Mouse (Mus musculus) fat pad, adult 2 months (tissue): ENCODE measurements around the gene Ifih1.
A peak's percentile ranks its signal among the peaks of the same experiment; 100 is the strongest.

Source experiments
- DNase-seq: peaks from one replicate; pipeline ENCODE4 v3.0.0-alpha.2; 2011; ENCODE audit warnings: low read depth, low spot score; ENCODE audit errors: extremely low read depth

Ifih1 gene

DNA sequence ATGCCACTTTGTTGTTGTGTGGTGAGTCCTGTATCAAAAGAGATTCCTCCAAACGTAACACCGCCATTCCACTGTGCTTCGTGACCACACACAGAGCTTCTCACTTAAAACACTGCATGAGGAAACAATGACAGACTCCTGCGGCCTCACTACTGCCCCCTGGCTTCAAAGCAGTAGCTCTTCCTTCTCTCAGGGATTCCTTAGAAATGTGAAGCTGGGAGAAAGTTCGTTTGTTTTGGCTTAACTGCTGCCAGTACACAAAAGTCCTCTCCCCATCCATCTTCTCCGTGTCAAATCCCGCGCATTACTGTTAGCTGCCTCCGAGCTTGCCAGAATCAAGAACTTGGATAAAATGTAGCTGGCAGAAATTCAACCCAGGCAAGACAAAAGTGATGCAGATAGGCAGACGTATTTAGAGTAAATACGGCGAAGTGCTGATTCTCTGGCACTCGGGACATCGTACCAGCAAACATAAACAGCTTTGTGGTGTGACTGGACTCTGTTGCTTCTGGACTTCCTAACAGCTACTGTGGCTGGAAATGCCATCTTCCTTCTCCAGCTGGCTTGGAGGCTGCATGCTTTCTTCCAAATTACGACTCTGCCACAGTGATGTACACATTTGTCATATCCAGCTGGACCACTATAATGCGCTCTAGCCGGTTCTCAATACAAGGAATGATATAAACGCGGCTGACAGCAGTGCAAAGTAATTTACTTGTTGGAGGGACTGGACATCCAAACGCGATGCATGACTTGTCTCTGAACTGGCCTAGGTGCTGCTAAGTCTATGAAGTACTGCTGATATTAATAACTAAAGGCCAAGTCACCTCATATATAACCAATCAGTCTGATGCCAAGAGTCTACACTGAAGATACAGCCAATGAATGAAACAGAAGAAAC lies 2.4 kb downstream of the Ifih1 start:
- no peak for DNase-seq

DNA sequence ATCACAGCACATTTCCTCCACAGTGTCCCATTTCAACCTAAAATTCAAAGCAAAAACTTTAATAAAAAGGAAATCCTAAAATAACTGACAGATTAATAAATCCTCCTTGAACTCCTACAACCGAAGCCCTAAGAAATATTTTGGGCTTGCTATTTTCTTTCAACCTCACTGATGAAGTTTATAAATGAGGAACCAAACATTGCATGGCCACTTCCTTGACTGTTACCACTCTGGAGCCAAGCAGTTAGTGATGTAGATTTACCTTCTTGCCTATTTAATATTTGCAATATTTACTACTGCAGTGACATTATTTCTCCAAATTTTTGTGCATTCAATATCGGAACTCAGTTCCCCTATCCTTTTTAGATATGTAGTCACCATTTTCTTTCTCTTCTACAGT lies 6.2 kb downstream of the Ifih1 start:
- no peak for DNase-seq

DNA sequence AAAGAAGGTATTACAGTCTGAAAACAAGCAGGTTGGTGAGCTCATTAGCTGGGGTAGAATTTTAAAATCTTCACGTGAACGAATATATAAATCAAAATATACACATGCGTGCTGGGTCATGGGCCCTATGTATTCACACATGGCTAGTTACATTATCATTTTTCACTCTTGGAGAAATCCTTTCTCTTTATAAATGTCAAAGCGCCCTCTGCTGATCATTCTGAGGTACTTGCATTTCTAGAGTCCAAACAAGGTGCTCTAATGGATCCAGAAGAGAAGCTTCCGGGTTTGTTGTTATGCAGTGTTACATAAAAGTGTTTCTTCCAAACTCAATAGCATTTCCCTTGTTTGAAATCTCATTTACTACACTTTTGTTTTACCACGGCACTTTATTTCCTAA lies 15.6 kb downstream of the Ifih1 start:
- DNase-seq = no peak

DNA sequence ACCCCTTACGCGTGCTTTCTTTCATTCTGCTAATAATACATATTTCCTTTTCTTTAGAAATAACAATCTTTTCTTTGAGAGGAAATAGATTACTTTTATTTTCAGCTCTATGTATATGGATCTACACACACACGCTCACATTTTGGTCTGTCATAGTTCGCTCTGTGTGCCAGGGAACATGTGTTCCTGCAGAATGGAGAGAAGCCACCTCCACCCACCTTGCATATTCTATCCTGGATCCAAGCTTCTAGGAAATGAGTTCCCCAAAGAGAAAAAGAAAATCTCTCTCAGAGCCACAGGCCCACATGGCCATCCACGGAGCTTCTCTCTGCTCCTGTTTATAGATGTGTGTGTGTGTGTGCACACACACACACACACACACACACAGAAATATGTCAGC lies 17.7 kb downstream of the Ifih1 start:
- DNase-seq = no peak

DNA sequence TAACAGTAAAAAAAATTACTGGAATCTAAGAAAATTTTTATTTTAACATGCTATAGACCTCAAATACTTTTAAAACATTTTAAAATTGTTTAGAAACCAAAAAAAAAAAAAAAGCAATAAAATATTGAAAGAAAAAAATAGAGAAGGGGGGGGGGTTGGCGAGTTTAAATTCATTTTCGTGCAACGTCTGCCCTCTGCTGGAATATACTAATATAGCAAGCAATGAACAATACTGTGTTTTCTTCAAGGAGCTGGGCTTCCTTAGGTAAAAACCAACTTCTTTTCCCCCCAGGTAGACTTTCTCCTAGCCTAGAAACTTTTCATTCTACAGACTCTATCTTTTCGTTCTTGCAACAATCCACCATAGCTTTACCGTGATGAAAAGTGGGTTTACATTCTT lies 18.3 kb downstream of the Ifih1 start:
- no peak for DNase-seq

DNA sequence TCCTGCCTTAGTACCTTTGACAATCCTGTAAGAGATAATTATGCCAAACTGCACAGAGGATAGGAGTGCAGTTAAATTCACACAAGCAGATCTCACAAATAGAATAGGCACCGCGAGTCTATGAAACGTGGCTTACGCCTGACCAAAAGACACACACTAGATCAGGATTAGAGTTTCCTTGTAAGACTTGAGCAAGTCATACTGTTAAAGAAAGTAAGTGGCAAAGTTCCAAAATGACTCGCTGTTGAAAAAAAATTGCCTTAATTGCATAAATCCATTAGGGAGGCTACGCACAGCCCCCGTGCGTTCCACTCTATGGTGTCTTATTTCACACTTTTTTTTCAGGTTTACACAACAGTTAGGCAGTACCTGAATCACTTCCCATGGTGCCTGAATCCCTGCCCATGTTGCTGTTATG lies 23.0 kb downstream of the Ifih1 start:
- DNase-seq = no peak

DNA sequence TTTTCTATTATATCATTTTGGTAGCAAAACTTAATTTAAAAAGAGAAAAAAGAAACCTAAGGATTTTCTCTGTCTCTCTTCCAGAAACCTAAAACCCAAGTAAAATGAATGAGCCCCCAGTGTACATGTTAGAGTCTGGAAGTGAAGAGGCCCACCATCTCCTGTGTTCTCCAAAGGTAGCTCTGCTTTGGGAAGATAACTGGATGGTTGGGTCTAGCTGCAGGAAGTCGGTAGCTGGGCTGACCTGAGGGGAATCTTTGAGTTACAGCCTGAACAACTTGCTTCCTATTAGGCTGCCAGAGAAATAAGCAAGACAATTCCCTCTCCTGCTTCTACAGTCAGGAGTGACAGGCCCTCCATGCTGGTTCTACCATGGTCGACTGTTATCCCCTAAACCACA lies 26.4 kb downstream of the Ifih1 start:
- no peak for DNase-seq

DNA sequence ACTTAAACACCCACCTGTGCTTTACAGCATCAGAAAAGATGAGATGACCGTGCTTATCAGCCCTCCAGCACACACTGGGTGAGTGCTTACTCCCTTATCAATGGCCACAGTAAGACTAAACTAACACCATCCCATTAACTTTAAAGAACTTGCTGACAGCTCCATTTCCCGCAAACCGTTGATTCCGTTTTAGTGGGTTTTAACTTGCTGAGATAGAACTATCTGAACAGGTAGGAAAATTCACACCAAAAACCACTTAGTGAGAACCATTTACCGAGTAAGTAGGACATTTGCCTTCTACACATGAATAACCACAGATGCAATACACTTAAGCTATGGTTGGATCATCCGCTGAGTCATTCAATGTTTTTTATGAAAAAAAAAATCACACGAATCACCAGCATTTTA lies 27.1 kb downstream of the Ifih1 start:
- no peak for DNase-seq

DNA sequence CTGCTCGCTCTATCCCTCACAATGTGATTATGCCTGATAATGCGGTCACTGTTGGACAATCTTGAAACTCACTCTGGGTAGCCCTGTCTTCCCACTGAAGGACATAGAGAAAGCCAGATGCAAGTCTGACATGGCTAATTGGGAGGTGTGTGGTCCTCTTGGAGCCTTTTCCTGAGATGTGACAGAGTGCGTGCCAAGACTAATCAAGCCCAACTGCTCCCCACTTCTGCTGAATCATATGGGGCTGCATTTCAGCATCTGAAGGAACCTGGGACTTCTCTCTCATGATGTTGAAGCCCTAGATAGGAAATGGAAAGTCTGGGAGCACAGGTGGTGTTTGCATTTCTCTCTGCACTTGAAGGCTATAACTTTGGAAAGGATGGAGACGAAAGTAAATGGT lies 32.9 kb downstream of the Ifih1 start:
- no peak for DNase-seq

DNA sequence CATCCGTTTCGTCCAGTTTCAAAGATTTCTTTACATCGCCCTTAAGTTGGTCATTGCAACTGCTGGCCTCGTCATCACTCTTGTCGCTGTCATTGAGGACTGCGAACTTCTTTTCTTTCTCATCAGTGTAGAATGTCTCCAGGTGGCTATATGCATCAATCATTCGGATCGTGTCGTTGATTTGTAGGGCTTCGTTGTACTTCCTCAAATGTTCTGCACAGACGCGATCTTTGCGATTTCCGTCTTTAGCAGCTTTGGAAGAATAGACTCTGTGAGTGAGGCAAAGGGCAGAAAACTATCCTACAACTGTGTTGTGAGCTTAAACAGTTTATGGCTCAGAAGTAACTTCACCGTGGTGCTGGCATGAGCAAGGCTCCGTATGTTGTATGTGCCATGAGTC lies 39.9 kb downstream of the Ifih1 start:
- no peak for DNase-seq

DNA sequence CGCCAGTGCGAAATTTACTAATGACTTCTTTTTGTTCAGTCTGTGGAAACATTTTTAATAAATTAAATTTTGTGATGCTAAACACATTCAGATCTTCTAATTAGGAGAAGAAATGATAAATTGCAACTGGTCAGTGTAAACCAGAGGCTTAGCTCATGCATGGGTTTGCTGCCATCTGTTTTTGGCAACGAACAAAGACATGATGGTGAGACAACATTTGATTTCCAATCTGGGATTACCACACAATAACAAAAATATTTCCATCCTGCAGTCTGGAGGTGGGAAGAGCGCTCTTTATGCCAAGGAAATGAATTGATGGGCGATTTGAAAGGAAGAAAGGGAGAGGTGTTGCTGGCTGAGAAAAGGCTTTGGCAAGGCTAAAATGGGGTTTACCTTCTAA lies 42.5 kb downstream of the Ifih1 start:
- DNase-seq = no peak

DNA sequence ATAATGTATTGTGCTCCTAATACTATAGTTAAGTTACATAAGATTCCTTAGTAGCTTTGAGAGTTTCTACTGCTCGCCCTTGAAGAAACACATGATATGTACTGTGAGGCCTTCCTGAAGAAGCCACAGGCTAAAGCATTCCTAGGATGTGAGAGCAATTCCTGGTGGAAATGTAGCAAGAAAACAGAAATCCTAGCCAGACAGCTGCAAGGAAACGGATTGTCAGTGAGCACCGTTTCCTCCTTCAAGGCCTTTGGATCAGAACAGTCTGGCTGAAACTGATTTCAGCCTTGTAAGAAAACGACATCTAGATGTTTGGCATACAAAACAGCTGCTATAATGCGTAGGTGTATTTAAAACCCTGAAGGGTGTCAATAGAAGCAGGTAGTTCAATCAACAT lies 49.5 kb downstream of the Ifih1 start:
- peak; percentile 23 for DNase-seq

DNA sequence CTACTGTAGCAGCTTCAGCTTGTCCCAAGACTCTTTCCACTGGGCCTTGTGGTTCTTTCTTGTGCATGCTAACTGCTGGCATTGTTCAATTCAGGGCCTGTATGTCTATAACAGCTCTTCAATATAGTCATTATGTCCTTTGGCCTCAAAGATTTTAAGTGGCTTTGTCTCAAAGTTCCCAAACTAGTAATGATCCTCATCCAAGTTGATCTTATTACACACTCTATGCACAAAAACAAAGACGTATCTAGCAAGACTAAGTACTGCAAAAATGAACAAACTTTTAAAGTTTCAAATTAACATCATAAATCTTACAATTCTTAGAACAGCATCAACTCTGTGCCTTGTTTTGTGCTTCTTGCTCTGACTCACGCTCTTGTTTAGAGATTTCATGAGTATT lies 51.6 kb downstream of the Ifih1 start:
- no peak for DNase-seq

DNA sequence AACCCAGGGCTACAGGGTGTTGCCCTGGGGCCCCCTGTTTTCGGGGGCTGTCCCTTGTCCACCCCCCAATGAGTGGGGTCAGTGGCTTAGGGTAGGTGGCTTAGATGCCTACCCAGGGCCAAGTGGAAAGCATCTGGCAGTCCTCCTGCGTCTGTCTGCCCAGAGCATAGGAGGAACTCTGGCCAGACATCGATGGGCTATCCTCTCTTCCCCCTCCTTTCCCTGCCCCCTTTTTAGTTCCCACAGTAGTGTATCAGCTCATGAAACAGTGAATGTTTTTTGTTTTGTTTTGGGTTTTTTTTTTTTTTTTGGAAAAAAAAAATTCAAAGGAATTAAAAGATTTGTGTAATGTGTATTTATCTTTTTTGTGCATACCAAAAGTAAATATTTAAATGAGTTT lies 54.5 kb downstream of the Ifih1 start:
- DNase-seq = no peak

DNA sequence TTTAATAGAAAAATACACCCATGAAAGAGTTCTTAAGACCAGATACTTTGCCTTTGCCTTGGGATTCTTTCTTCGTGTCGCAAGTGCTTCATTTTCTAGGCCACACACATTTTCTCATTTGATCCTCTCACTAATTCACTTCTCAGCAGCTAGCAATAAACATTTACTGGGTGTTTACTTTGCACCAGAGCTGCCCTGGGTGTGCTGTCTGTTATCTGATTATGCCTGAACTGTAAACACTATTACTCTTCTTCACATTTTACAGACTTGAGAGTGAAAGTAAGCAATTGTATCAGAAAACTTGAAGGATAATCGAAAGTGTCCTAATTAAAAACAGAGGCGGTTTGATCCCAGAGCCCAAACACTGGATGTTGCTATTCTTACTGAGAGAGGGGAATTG lies 56.7 kb downstream of the Ifih1 start:
- DNase-seq = no peak

DNA sequence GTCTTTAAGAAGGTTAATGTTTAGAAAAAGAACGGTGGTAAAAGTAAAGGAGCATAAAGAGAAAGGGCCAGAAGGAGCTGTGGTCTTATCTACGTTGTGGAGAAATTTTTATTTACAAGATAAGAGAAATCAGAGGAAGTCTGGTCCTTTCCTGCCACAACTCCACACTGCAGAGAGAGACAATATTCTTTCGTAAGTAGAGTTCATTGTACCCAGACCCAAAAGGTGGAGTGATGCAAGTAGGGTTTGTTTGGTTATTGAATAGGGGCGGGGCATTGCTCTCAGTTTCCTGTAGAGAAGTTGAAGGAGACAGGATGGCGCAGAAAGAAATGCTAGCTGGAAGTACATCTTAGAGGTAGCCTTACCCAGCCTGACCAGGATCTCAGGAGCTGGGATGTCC lies 60.3 kb downstream of the Ifih1 start:
- no peak for DNase-seq

DNA sequence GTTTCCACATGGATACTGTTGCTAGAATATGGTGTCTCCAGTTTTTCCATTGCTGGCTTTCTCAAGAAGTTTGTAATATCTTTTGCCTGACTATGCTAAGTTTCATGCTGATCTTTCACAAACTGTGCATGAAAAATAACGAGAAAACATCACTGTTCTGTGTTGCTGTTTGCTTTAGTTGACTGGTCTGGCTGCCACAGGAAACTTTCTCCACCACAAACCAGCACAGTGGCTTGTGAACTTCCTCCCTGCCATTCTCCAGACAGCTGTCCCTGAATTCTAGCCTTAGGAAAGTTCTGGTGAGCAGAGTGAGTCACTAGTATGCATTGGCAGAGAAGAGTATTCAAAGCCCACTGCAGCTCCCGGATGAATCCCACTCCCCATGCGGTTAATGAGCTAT lies 71.1 kb downstream of the Ifih1 start:
- DNase-seq = no peak

DNA sequence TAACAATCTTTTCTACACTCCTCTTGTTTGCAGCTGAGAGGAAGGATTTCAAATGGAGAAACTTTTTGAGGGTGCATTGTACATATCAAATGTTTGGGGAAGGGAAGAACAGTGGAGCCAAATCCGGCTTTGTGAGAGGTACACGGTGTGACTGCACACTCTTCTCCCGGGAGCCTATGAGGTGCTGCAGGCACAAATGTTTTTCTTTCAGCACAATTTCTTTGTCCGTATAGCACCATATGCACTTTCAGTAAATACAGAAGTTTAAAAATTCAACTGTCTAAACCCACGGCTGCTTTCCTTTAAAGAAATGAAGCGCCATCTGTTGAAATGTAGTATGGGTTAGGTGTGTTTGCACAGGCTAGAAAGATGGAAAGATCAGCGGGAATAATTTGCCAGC lies 71.8 kb downstream of the Ifih1 start:
- no peak for DNase-seq

DNA sequence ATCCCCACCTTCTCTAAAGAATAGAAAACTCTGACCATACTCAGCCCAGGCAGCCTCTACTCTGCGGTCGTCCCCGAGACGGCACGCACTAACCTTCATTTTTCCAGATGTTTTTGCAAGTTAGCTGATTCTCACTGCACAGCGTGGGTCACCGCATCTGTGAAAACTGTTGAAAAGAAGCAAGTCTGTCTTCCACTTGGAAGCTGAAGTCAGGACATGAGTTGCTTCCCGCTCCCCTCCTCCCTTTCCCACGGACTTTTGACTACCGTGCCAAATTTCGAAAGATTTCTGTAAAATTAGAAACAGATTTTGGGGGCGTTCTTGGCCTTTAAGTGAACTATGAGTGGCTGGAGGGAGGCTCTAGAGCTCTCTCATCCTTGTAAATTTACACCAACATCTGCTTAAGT lies 72.3 kb downstream of the Ifih1 start, which contains the start of gene Fap:
Fap (minus strand) TSS at position 323 of the 407 bp plus-strand sequence.
- DNase-seq = no peak

DNA sequence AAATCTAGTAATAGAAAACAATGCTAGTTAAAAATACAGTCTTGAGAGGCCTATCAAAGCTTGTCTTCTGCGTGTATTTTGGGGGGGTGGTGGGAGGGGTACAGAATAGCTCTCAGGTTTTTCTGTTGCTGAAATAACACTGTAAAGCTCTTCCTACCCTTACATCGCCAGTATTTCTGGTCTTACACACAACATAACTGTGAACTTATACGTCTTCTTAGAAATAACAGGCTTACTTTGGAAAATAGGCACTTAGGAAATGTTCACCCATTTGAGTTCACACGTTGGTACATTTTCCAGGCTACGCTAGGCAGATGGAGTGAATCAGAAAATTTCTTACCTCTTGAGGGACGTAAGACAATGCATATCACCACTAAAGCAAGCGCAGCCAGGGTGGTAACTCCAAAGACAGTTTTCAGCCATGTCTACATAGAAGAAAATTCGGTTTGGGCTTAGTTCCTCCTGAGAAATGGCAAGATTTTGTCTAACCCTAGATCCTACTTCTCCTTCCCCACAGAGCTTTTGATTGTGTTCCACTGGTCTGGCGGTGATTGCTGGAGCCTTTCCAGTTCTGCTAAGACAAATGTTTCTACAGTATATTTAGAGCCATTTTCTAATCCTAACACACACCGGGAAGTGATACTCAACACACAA lies 72.8 kb downstream of the Ifih1 start:
- DNase-seq = no peak

DNA sequence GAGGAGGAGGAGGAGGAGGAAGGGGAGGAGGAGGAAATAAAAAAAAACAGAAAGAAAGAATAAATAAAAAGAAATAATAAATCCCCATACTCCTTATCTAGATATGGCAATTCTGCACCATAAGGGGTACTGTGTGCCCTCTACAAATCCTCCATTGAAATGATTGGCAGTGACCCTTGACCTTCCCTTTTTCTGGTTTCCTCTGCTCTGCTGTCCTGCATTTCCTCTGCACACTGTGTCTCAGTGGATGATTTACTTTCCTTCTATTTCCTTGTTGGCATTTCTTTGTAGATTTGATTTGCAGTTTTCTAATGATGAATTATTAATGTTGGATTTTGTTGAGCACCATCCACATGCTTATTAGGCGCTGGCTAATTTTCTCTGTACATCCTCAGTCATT lies 81.4 kb downstream of the Ifih1 start:
- no peak for DNase-seq

DNA sequence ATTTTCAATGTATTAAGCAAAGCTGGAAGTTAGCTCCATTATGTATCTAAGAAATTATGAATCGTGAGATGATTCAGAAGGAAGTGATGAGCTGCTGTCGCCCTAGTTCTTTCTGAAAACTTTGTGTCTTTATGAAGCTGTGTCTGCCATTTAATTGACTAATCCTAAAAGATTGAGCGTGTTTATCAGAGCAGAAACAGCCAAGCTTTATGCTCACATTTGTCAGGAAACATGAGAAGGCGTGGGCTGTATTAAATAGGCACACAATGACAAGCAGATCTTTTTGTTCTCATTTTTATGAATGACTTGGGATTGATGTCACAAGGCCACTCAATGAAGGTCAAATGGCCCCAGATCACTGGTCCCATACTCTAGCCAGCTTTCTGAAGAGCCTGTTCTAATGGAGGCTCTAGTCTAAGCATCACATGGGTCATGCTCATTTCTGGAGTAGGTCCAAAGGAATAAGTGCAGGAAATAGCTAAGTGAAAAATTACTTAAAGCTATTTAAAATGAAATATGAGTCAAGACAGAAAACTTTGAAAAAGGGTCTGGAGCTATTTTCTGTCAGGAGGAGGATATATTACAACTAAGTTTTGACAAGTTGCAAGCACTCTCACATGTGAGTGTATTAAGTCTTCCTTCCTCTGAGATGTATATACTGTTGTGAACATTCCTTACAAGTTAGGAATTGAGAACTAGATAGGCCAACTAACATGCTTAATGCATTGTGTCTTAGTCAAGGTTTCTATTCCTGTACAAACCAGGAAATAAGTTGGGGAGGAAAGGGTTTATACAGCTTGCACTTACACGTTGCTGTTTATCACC lies 83.2 kb downstream of the Ifih1 start:
- no peak for DNase-seq
